Mouse (Mus musculus) CH12.LX (cell line): ENCODE data around the gene Zdhhc4. TPM values are rescaled to one million over a fixed set of nuclear protein-coding genes. Genes with fewer than 3 reads are reported as not detected.
A peak's percentile ranks its signal among the peaks of the same experiment; 100 is the strongest.

Source experiments
- DNase-seq: peaks from one replicate; pipeline ENCODE4 v3.0.0-alpha.2; 2013; ENCODE audit errors: extremely low read depth
- H3K27ac ChIP-seq: 2 replicates; pipeline ENCODE4 v1.5.1; 2012; ENCODE audit warnings: low read depth, mild to moderate bottlenecking, control low read depth, moderate library complexity; ENCODE audit not compliant: insufficient read depth
- H3K27me3 ChIP-seq: replicated peaks from 2 replicates; pipeline ENCODE3; 2012; ENCODE audit warnings: inconsistent platforms
- H3K36me3 ChIP-seq, 2 experiments: replicated peaks in 1 of 2; 2 replicates each; pipeline versions ENCODE3 to v1.6.1; 2012; ENCODE audit warnings: inconsistent platforms in 1 of 2, low read length in 1 of 2, mild to moderate bottlenecking in 1 of 2, mixed read lengths in 1 of 2, moderate library complexity in 1 of 2; ENCODE audit not compliant: control insufficient read depth in 1 of 2, insufficient read depth in 1 of 2
- H3K4me1 ChIP-seq, 2 experiments: 2 replicates each; pipeline ENCODE4 v1.6.1; 2012; ENCODE audit warnings: inconsistent platforms in 1 of 2, moderate library complexity in 1 of 2; ENCODE audit not compliant: insufficient read depth in 2 of 2, control insufficient read depth in 1 of 2
- H3K4me2 ChIP-seq: 2 replicates; pipeline ENCODE4 v1.6.1; 2012; ENCODE audit warnings: low read depth, mild to moderate bottlenecking, control low read depth; ENCODE audit not compliant: poor library complexity, insufficient read depth, severe bottlenecking
- H3K4me3 ChIP-seq, 3 experiments: fragments of 150-350 bp in 1 of 3; sonication (generic) in 1 of 3; replicated peaks in 1 of 3; 2 replicates each; pipeline versions ENCODE3 to v1.5.1; 2011 to 2012; ENCODE audit warnings: low read depth in 2 of 3, low read length in 2 of 3, mild to moderate bottlenecking in 2 of 3, moderate library complexity in 2 of 3, control low read depth in 1 of 3, improper control_type of control experiment in 1 of 3, inconsistent platforms in 1 of 3, mixed read lengths in 1 of 3; ENCODE audit not compliant: poor library complexity in 1 of 3
- H3K79me2 ChIP-seq: replicated peaks from 2 replicates; pipeline ENCODE4 v1.6.1; 2012; ENCODE audit warnings: mild to moderate bottlenecking, moderate library complexity; ENCODE audit not compliant: control insufficient read depth, poor library complexity, insufficient read depth, severe bottlenecking; ENCODE audit errors: extremely low read depth
- H3K9ac ChIP-seq: 2 replicates; pipeline ENCODE4 v1.6.1; 2012; ENCODE audit warnings: low read depth, mild to moderate bottlenecking, control low read depth, moderate library complexity; ENCODE audit not compliant: insufficient read depth
- H3K9me3 ChIP-seq: replicated peaks from 2 replicates; pipeline ENCODE3; 2012; ENCODE audit warnings: low read length, inconsistent platforms, mixed read lengths
- BHLHE40 ChIP-seq: IDR thresholded peaks from 2 replicates; pipeline ENCODE4 v1.6.1; 2011; ENCODE audit warnings: mild to moderate bottlenecking, low read depth, low read length, improper control_type of control experiment
- EP300 ChIP-seq: IDR thresholded peaks from 2 replicates; pipeline ENCODE4 v1.6.1; 2011; ENCODE audit warnings: low read length, improper control_type of control experiment
- ETS1 ChIP-seq: conservative IDR thresholded peaks from 2 replicates; pipeline ENCODE4 v1.6.1; 2012; ENCODE audit warnings: low read depth, mild to moderate bottlenecking, inconsistent platforms, low read length, improper control_type of control experiment, moderate library complexity
- GABPA ChIP-seq: IDR thresholded peaks from 2 replicates; pipeline ENCODE4 v1.6.1; 2012; ENCODE audit warnings: low read depth, low read length, improper control_type of control experiment, inconsistent platforms; ENCODE audit not compliant: insufficient replicate concordance
- HCFC1 ChIP-seq: IDR thresholded peaks from 2 replicates; pipeline ENCODE4 v1.6.1; 2012; ENCODE audit warnings: low read depth, mild to moderate bottlenecking, inconsistent platforms, low read length, improper control_type of control experiment
- IRF4 ChIP-seq: IDR thresholded peaks from 2 replicates; pipeline ENCODE4 v1.6.1; 2014; ENCODE audit warnings: low read depth, mild to moderate bottlenecking, inconsistent platforms, low read length, improper control_type of control experiment
- JUN ChIP-seq: IDR thresholded peaks from 2 replicates; pipeline ENCODE4 v1.6.1; 2011; ENCODE audit warnings: low read depth, mild to moderate bottlenecking, low read length, improper control_type of control experiment, moderate library complexity; ENCODE audit not compliant: insufficient read depth
- MAFK ChIP-seq: IDR thresholded peaks from 2 replicates; pipeline ENCODE4 v1.6.1; 2011; ENCODE audit warnings: low read length, improper control_type of control experiment; ENCODE audit not compliant: insufficient replicate concordance
- MAX ChIP-seq: IDR thresholded peaks from 2 replicates; pipeline ENCODE4 v1.6.1; 2011; ENCODE audit warnings: low read length, improper control_type of control experiment
- MEF2A ChIP-seq: IDR thresholded peaks from 2 replicates; pipeline ENCODE4 v1.6.1; 2014; ENCODE audit warnings: low read depth, mild to moderate bottlenecking, inconsistent platforms, low read length, improper control_type of control experiment, borderline replicate concordance
- MXI1 ChIP-seq: IDR thresholded peaks from 2 replicates; pipeline ENCODE4 v1.6.1; 2011; ENCODE audit warnings: mild to moderate bottlenecking, low read depth, low read length, improper control_type of control experiment
- MYC ChIP-seq: IDR thresholded peaks from 2 replicates; pipeline ENCODE4 v1.6.1; 2011; ENCODE audit warnings: low read depth, mild to moderate bottlenecking, improper control_type of control experiment, low read length
- NELFE ChIP-seq: IDR thresholded peaks from 2 replicates; pipeline ENCODE4 v1.6.1; 2011; ENCODE audit warnings: low read depth, low read length, improper control_type of control experiment
- NRF1 ChIP-seq: IDR thresholded peaks from 2 replicates; pipeline ENCODE4 v1.6.1; 2014; ENCODE audit warnings: low read depth, mild to moderate bottlenecking, inconsistent platforms, low read length, improper control_type of control experiment, moderate library complexity
- PAX5 ChIP-seq: IDR thresholded peaks from 2 replicates; pipeline ENCODE4 v1.6.1; 2012; ENCODE audit warnings: low read length, inconsistent platforms, mixed read lengths
- POLR2AphosphoS2 ChIP-seq: IDR thresholded peaks from 2 replicates; pipeline ENCODE4 v1.6.1; 2011; ENCODE audit warnings: low read depth, low read length, improper control_type of control experiment
- RAD21 ChIP-seq: IDR thresholded peaks from 2 replicates; pipeline ENCODE4 v1.6.1; 2011; ENCODE audit warnings: low read depth, mild to moderate bottlenecking, low read length, improper control_type of control experiment, moderate library complexity
- RCOR1 ChIP-seq: conservative IDR thresholded peaks from 2 replicates; pipeline ENCODE4 v1.6.1; 2012; ENCODE audit warnings: low read depth, mild to moderate bottlenecking, inconsistent platforms, low read length, improper control_type of control experiment
- SIN3A ChIP-seq: IDR thresholded peaks from 2 replicates; pipeline ENCODE4 v1.6.1; 2012; ENCODE audit warnings: low read length, improper control_type of control experiment, inconsistent platforms
- USF2 ChIP-seq: conservative IDR thresholded peaks from 2 replicates; pipeline ENCODE4 v1.6.1; 2011; ENCODE audit warnings: low read depth, low read length, improper control_type of control experiment
- ZC3H11A ChIP-seq: IDR thresholded peaks from 2 replicates; pipeline ENCODE4 v1.6.1; 2012; ENCODE audit warnings: low read depth, mild to moderate bottlenecking, inconsistent platforms, low read length, improper control_type of control experiment
- ZNF384 ChIP-seq: IDR thresholded peaks from 2 replicates; pipeline ENCODE4 v1.6.1; 2012; ENCODE audit warnings: low read depth, low read length, improper control_type of control experiment, inconsistent platforms
- dilution Hi-C: fragments of 300-500 bp; cut with MboI; formaldehyde crosslinking; loops from 2 replicates; pipeline ENCODE4 v1.14.3; 2020; ENCODE audit warnings: low sequenced_read_pairs; ENCODE audit not compliant: extremely low pct_unique_long_range_greater_than_20kb, extremely low pct_ligation_motif_present
- in situ Hi-C: fragments of 300-500 bp; cut with MboI; formaldehyde crosslinking; loops from 3 replicates; pipeline ENCODE4 v1.14.3; 2019; ENCODE audit warnings: low sequenced_read_pairs, low pct_ligation_motif_present, low pct_unique_long_range_greater_than_20kb, mixed read lengths
- polyA plus RNA-seq: library from polyadenylated mRNA; unstranded; fragments of >175 nt; gene quantifications from 2 replicates; pipeline ENCODE4 v1.2.1, GENCODE M21; 2012; ENCODE audit warnings: low read depth; ENCODE audit not compliant: insufficient read length
- total RNA-seq, 2 experiments: library from RNA; depleted of rRNA; stranded (reverse); fragments of 300-350 nt in 1 of 2; fragments of >200 nt in 1 of 2; gene quantifications; 2 replicates each; pipeline ENCODE4 v1.2.3; 2012 to 2014

Gene Zdhhc4
- total and polyA plus RNA-seq, 3 experiments: 16.3 to 51.5 (median 19.9) TPM

GRCm38 (mm10) chr5:143269363-143270150, 59.5 kb downstream of the Zdhhc4 start, which contains the start of gene Zfp316 (continued):
- TF ChIP-seq RCOR1 (no peak), IRF4 (no peak), MAFK (no peak), NELFE (peak; percentile 84), ZC3H11A (no peak), HCFC1 (peak; percentile 65), ETS1 (no peak), ZNF384 (no peak), NRF1 (peak; percentile 21; the same call in 1 of the 2 replicates), MEF2A (no peak), MXI1 (peak; percentile 58), PAX5 (no peak), EP300 (no peak)

DNA sequence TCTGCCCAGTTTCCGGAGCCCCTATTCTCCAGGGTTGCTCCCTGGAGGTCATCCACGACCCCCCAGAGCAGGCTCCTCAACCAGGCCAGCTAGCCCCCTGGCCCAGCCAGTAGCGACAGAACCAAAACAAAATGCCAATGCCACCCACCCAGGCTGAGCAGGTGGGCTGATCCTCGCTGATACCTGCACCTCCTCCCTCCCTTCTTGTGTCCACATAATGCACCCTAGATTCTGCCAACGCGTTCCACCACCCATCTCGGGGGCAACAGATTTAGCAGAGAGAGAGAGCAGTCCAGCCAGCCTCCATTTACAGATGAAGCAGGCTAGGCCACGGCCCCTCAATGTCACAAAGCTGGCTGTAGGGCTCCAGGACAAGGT, 60.1 kb downstream of the Zdhhc4 start:
- H3K27ac ChIP-seq: no peak overlapping the region
- H3K4me1 ChIP-seq: peaks cover 16 to 21% of the 10 kb centered on the region in 2 experiments
- peaks cover 0 to 23% of the 10 kb centered on the region in 2 experiments for H3K36me3 ChIP-seq
- no peaks in the 10 kb centered on the region for H3K79me2 ChIP-seq
- no peak for DNase-seq
- H3K9ac ChIP-seq: peak overlapping the region; percentile 91; the same call in 1 of the 2 replicates
- H3K4me2 ChIP-seq: peak overlapping the region; percentile 78
- TF ChIP-seq RAD21 (no peak), SIN3A (no peak), MYC (no peak), USF2 (no peak), JUN (no peak), MEF2A (no peak), NRF1 (no peak), MAX (no peak), GABPA (no peak), HCFC1 (no peak), BHLHE40 (no peak), POLR2AphosphoS2 (no peak), ETS1 (no peak), MAFK (no peak)
- in situ Hi-C loops: no loop called here
- no peaks in the 10 kb centered on the region for H3K27me3 ChIP-seq
- H3K9me3 ChIP-seq: no peaks in the 10 kb centered on the region
- H3K4me3 ChIP-seq: peak overlapping the region in 2 of 3 experiments; percentile 84 to 94
- dilution Hi-C loops: no loop called here
